Mouse (Mus musculus) gastrocnemius, adult 2 months (tissue): ENCODE data around the gene Fryl. TPM values are rescaled to one million over a fixed set of nuclear protein-coding genes. Genes with fewer than 3 reads are reported as not detected.

Experiments
- DNase-seq: peaks from one replicate; pipeline ENCODE4 v3.0.0; 2022
- H3K27ac ChIP-seq: fragments of 200-600 bp; 2 replicates; pipeline ENCODE4 v1.8.1; 2022; ENCODE audit warnings: mild to moderate bottlenecking
- H3K4me3 ChIP-seq: fragments of 200-600 bp; 2 replicates; pipeline ENCODE4 v1.8.1; 2022; ENCODE audit warnings: mild to moderate bottlenecking, moderate library complexity
- CTCF ChIP-seq: fragments of 200-600 bp; IDR thresholded peaks from 2 replicates; pipeline ENCODE4 v1.8.1; 2022; ENCODE audit warnings: antibody characterized with exemption, mild to moderate bottlenecking, moderate library complexity
- intact Hi-C: fragments of 180-260 bp; cut with DNase I; formaldehyde crosslinking; loops from one replicate; pipeline ENCODE4 v1.15.1; 2025
- total RNA-seq, 2 experiments: library from RNA; stranded (reverse); gene quantifications; 2 replicates each; pipeline ENCODE4 v1.2.3; 2021

Gene Fryl
- total RNA-seq, 2 experiments from 2014 or later: 14.6 to 23.5 TPM

DNA sequence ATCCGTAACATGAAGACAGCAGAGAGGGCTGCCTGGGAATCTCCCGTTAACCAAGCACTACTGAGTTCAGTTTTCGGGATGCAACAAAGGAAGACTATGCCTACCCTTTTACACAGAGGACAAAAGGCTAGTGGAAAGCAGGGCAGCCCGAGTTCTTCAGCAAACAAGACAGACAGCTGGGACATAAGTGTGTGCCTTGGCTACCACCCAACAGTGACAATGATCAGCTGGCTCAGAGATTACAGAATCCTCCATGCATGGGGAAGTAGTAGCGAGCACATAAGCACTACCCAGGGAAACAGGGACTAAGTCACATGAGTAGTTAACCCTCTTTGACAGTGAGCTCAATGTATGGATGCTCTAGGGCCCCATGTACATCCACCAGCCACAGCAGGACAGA is 126.5 kb downstream of the Fryl start:
- DNase-seq: no peak
- no peak for TF ChIP-seq CTCF
- intact Hi-C loops: loop anchor here (5.0 kb wide), 1 partner anchor 142 kb away; no protein-coding TSS in a partner anchor
- no peak overlapping the region for H3K4me3 ChIP-seq
- H3K27ac ChIP-seq: no peak overlapping the region

- DNase-seq: no peak
- no peak for TF ChIP-seq CTCF
- Histone ChIP-seq H3K4me3 (no peak overlapping the region), H3K27ac (no peak overlapping the region)
- intact Hi-C loops: loop anchor here (5.0 kb wide), 1 partner anchor 262 kb away; no protein-coding TSS in a partner anchor
Measured at GRCm38 (mm10) chr5:73119969-73120725, 136.3 kb downstream of the Fryl start.

- no peak for TF ChIP-seq CTCF
- Histone ChIP-seq H3K27ac (no peak overlapping the region), H3K4me3 (no peak overlapping the region)
- intact Hi-C loops: loop anchor here (5.0 kb wide), 1 partner anchor 263 kb away; no protein-coding TSS in a partner anchor
- DNase-seq: no peak
Measured at GRCm38 (mm10) chr5:73119524-73119923, 136.9 kb downstream of the Fryl start.

- no peak for TF ChIP-seq CTCF
- peak overlapping the region; percentile 11 for H3K4me3 ChIP-seq
- intact Hi-C loops: loop anchor here (5.0 kb wide), 1 partner anchor 264 kb away; no protein-coding TSS in a partner anchor
- peak; percentile 24 for DNase-seq
- H3K27ac ChIP-seq: peak overlapping the region; percentile 40; the same call in 1 of the 2 replicates
Measured at GRCm38 (mm10) chr5:73118786-73119185, 137.6 kb downstream of the Fryl start.

- peak; percentile 80 for TF ChIP-seq CTCF
- intact Hi-C loops: loop anchor here (5.0 kb wide), 1 partner anchor 267 kb away; no protein-coding TSS in a partner anchor
- Histone ChIP-seq H3K27ac (no peak overlapping the region), H3K4me3 (no peak overlapping the region)
- DNase-seq: no peak
Measured at GRCm38 (mm10) chr5:73114878-73115277, 141.5 kb downstream of the Fryl start.

DNA sequence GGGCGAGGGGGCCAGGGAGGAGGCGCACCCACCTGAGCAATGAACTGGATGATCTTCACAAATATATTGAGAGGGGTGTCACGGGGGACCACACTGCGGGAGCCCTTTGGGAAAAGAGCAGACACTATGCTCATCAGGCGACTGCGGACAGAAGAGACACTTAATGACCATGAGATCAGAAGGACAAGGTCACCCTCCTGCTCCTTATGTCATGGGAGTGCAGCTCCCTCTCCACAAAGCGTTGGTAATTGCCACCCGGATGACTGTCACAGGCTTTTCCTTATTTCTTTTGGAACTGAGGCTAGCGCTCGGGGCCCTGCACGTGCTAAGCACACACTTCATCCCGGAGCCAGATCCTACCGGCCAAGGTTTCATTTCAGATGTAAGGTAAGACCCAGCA is 144.1 kb downstream of the Fryl start:
- DNase-seq: no peak
- Histone ChIP-seq H3K4me3 (no peak overlapping the region), H3K27ac (no peak overlapping the region)
- intact Hi-C loops: no loop called here
- TF ChIP-seq CTCF: no peak

- intact Hi-C loops: no loop called here
- Histone ChIP-seq H3K27ac (no peak overlapping the region), H3K4me3 (no peak overlapping the region)
- TF ChIP-seq CTCF: no peak
- no peak for DNase-seq
Measured at GRCm38 (mm10) chr5:73103657-73104056, 152.8 kb downstream of the Fryl start.

GRCm38 (mm10) chr5:73102342-73102989 is 154.0 kb downstream of the Fryl start:
- no peak for TF ChIP-seq CTCF
- H3K4me3 ChIP-seq: no peak overlapping the region
- H3K27ac ChIP-seq: no peak overlapping the region
- DNase-seq: no peak
- intact Hi-C loops: no loop called here

DNA sequence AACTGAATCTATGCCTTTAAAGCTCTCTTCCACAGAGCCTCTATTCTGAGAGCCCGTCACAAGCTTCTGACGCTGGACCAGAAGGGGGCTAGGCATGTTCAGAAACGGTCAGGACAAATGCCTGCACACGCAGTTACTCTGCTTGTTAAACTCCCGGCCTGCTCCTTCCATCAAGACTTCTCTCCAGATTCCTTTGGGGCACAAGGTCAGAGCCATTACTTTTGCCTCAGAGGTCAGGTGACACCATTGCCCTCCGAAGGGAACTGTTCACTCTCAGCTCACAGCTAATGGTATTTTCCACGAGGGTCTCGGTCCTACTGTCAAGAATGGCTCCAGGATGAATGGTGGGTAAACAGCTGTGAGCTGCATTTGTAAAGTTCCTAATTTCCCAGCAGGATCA is 164.2 kb downstream of the Fryl start:
- no peak for TF ChIP-seq CTCF
- no peak for DNase-seq
- intact Hi-C loops: no loop called here
- Histone ChIP-seq H3K4me3 (no peak overlapping the region), H3K27ac (no peak overlapping the region)

- no peak overlapping the region for H3K27ac ChIP-seq
- intact Hi-C loops: no loop called here
- no peak overlapping the region for H3K4me3 ChIP-seq
- no peak for TF ChIP-seq CTCF
- no peak for DNase-seq
Measured at GRCm38 (mm10) chr5:73089158-73089557, 167.3 kb downstream of the Fryl start.

- no peak for DNase-seq
- no peak for TF ChIP-seq CTCF
- Histone ChIP-seq H3K4me3 (no peak overlapping the region), H3K27ac (no peak overlapping the region)
- intact Hi-C loops: no loop called here
Measured at GRCm38 (mm10) chr5:73081496-73081895, 174.9 kb downstream of the Fryl start.

DNA sequence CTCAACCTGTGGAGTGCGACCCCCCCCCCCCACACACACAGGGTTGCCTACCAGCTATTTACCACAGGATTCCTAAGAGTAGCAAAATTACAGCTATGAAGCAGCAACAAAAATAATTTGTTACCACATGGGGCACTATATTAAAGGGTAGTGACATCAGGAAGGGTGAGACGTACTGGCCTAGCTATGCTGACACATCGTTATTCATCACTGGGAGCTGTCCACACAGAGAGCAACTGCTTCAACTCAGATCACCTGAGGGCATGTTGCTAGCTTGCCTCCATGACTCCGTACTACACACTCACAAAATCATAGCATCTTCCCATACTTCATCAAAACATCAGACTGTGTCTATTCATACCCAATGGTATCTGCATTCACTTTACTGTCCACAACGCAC is 176.6 kb downstream of the Fryl start:
- no peak for DNase-seq
- intact Hi-C loops: no loop called here

GRCm38 (mm10) chr5:73071319-73071718 is 185.1 kb downstream of the Fryl start:
- intact Hi-C loops: no loop called here

More for the DNA sequence above, 176.6 kb downstream of the Fryl start:
- Histone ChIP-seq H3K27ac (no peak overlapping the region), H3K4me3 (no peak overlapping the region)
- TF ChIP-seq CTCF: no peak

DNA sequence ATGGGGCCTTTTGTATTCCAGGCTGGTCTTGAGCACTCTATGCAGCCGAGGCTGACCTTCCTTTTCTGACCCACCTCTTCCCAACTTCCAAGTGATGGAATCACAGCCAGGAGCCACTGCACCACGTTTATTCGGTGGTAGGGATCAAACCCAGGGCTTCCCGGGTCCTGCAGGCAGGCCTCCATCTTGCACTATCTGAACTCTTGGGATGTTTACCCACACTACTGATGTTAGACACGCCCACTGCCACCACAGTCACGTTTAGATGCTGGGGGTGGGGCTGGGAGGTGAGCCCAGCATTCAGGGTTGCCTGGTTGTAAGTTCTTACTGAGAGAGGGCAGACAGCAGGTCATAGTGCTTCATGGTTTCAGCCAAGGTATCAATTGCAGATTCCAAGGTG is 189.5 kb downstream of the Fryl start:
- TF ChIP-seq CTCF: no peak
- Histone ChIP-seq H3K4me3 (no peak overlapping the region), H3K27ac (no peak overlapping the region)
- no peak for DNase-seq
- intact Hi-C loops: no loop called here

More at GRCm38 (mm10) chr5:73071319-73071718, 185.1 kb downstream of the Fryl start:
- peak; percentile 94 for TF ChIP-seq CTCF
- Histone ChIP-seq H3K27ac (no peak overlapping the region), H3K4me3 (no peak overlapping the region)
- DNase-seq: peak; percentile 84
